Mouse (Mus musculus) intestine, embryonic 16.5 days (tissue): ENCODE data around the gene Sgsm1. TPM values are rescaled to one million over a fixed set of nuclear protein-coding genes. Genes with fewer than 3 reads are reported as not detected.

ENCODE experiments used
- ATAC-seq: fragments of 200-750 bp; cut with Nextera tagmentation; 2 replicates; pipeline ENCODE4 v1.8.0; 2017; ENCODE audit warnings: moderate TSS enrichment, moderate library complexity
- H3K27ac ChIP-seq: fragments of 300-500 bp; sonication (generic); 2 replicates; pipeline ENCODE4 v1.5.1; 2014; ENCODE audit warnings: mild to moderate bottlenecking, low read length
- H3K27me3 ChIP-seq: fragments of 300-500 bp; sonication (generic); replicated peaks from 2 replicates; pipeline ENCODE4 v1.6.1; 2014; ENCODE audit warnings: low read length, control low read depth, mixed read lengths; ENCODE audit not compliant: control insufficient read depth, insufficient read depth
- H3K36me3 ChIP-seq: fragments of 300-500 bp; sonication (generic); 2 replicates; pipeline ENCODE4 v1.6.1; 2014; ENCODE audit warnings: low read length, control low read depth; ENCODE audit not compliant: control insufficient read depth, insufficient read depth
- H3K4me1 ChIP-seq: fragments of 300-500 bp; sonication (generic); 2 replicates; pipeline ENCODE4 v1.6.1; 2014; ENCODE audit warnings: low read length, control low read depth, mixed read lengths; ENCODE audit not compliant: control insufficient read depth, insufficient read depth
- H3K4me2 ChIP-seq: fragments of 300-500 bp; sonication (generic); 2 replicates; pipeline ENCODE4 v1.6.1; 2014; ENCODE audit warnings: low read depth, low read length, control low read depth
- H3K4me3 ChIP-seq: fragments of 300-500 bp; sonication (generic); 2 replicates; pipeline ENCODE4 v1.5.1; 2014; ENCODE audit warnings: mild to moderate bottlenecking, low read length
- H3K9ac ChIP-seq: fragments of 300-500 bp; sonication (generic); 2 replicates; pipeline ENCODE4 v1.6.1; 2014; ENCODE audit warnings: low read depth, low read length
- H3K9me3 ChIP-seq: fragments of 300-500 bp; sonication (generic); 2 replicates; pipeline ENCODE4 v1.6.1; 2016; ENCODE audit warnings: low read length, control low read depth; ENCODE audit not compliant: control insufficient read depth
- WGBS: fragments of 180-500 bp; shearing (Covaris S2); extraction: QIAGEN DNeasy Blood & Tissue Kit; methylation state at CpG from one replicate; pipeline ENCODE4 v1.1.7; 2014; 5-methylcytosine and 5-hydroxymethylcytosine counted together
- polyA plus RNA-seq: library from polyadenylated mRNA; unstranded; fragments of >200 nt; fragmentation: Nextera tagmentation; extraction: Ambion mirVana; gene quantifications from 2 replicates; pipeline ENCODE4 v1.2.1, GENCODE M21; 2015

The Sgsm1 gene
- polyA plus RNA-seq, 1 experiment from 2014 or later = 10.3 TPM

GRCm38 (mm10) chr5:113301841-113302240 lies 8.7 kb downstream of the Sgsm1 start:
- 34% methylated on average over 13 of the region's 13 CpGs for WGBS
- no peak overlapping the region for H3K4me2 ChIP-seq
- no peak for ATAC-seq
- no peak overlapping the region for H3K9ac ChIP-seq
- H3K27ac ChIP-seq = no peak overlapping the region
- H3K4me3 ChIP-seq = no peak overlapping the region
- no peaks in the 10 kb centered on the region for H3K27me3 ChIP-seq
- H3K9me3 ChIP-seq = no peaks in the 10 kb centered on the region
- H3K4me1 ChIP-seq = peaks cover 23% of the 10 kb centered on the region
- no peaks in the 10 kb centered on the region for H3K36me3 ChIP-seq

- Histone ChIP-seq H3K9ac (no peak overlapping the region), H3K4me3 (0 out of 2 replicates have a peak overlapping the region, but pooled peaks have one; percentile 0), H3K4me1 (peaks cover 24% of the 10 kb centered on the region), H3K4me2 (peak overlapping the region; percentile 32), H3K27me3 (no peaks in the 10 kb centered on the region), H3K36me3 (no peaks in the 10 kb centered on the region), H3K9me3 (no peaks in the 10 kb centered on the region), H3K27ac (peak overlapping the region; percentile 60)
- peak; percentile 59 for ATAC-seq
- WGBS = 56% methylated on average over 22 of the region's 22 CpGs
Measured at GRCm38 (mm10) chr5:113300148-113300889, 10.3 kb downstream of the Sgsm1 start.

DNA sequence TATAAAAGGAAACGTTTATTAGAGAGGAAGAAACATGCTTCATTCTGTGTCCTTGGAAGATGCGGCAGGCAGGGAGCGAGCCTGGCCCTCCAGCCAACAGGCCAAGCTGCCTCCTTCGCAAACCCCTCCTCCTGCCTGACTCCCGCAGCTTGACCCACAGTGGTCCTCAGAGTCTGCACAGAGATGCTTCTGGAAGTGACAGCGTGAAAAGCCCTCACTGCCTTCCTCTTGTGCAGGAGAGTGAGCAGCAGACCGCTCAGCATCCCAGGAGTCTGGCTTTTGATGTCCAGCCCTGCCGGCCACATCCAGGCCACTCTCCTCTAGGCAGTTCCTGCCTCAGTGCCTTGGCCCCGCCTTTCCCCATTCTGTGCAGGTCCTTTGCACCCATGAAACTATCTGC lies 11.2 kb downstream of the Sgsm1 start:
- Histone ChIP-seq H3K27me3 (no peaks in the 10 kb centered on the region), H3K27ac (peak overlapping the region; percentile 60), H3K4me2 (peak overlapping the region; percentile 17; the same call in 1 of the 2 replicates), H3K4me3 (no peak overlapping the region), H3K9me3 (no peaks in the 10 kb centered on the region), H3K9ac (no peak overlapping the region), H3K4me1 (peaks cover 24% of the 10 kb centered on the region), H3K36me3 (no peaks in the 10 kb centered on the region)
- ATAC-seq = 0 out of 2 replicates have a peak, but pooled peaks have one; percentile 2
- 40% methylated on average over 9 of the region's 9 CpGs for WGBS

DNA sequence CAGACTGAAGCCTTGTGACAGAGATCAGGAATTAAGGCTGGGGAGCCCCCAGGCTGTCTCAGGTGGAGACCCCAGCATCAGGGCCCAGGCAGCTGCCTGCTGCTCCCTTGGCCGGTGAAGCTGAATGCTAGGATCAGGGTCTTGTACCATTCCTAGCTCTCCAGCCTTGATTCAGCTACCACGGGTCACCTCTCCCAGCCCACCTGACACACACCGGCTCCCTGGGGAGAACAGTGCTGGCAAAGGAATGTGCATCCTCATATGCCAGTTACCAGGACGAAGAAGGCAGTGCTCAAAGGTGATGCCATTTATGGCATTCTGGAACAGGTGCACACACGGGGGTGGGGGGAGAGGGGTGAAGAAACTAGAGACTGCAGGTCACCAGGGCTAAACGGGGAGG lies 11.8 kb downstream of the Sgsm1 start:
- Histone ChIP-seq H3K27me3 (no peaks in the 10 kb centered on the region), H3K4me1 (peaks cover 24% of the 10 kb centered on the region), H3K4me3 (no peak overlapping the region), H3K9ac (no peak overlapping the region), H3K4me2 (no peak overlapping the region), H3K27ac (no peak overlapping the region), H3K36me3 (no peaks in the 10 kb centered on the region), H3K9me3 (no peaks in the 10 kb centered on the region)
- 66% methylated on average over 6 of the region's 6 CpGs for WGBS
- no peak for ATAC-seq

DNA sequence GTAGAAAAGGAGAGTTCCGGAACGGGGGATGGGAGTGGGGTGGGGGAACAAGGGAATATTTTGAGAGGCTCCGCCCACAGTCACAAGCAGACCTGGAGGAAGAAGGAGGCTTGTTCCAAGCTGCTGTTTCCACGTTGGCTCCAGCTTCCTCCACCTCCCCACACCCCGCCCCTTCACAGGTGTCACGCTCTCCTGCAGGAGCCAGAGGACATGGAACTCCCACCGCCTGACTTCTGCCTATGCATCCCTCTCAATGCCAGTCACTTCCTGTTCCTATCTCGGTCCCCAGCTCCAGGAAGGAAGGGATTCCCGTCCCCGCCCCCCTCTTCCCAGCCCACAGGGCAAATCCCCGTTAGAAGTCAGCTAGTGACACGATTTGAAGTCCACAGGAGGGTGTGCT lies 12.5 kb downstream of the Sgsm1 start:
- H3K4me2 ChIP-seq = peak overlapping the region; percentile 14
- no peaks in the 10 kb centered on the region for H3K36me3 ChIP-seq
- 21% methylated on average over 12 of the region's 12 CpGs for WGBS
- no peak for ATAC-seq
- H3K27me3 ChIP-seq = no peaks in the 10 kb centered on the region
- H3K4me1 ChIP-seq = peaks cover 24% of the 10 kb centered on the region
- H3K9me3 ChIP-seq = no peaks in the 10 kb centered on the region
- no peak overlapping the region for H3K9ac ChIP-seq
- 0 out of 2 replicates have a peak overlapping the region, but pooled peaks have one; percentile 1 for H3K4me3 ChIP-seq
- H3K27ac ChIP-seq = peak overlapping the region; percentile 14; the same call in 1 of the 2 replicates

DNA sequence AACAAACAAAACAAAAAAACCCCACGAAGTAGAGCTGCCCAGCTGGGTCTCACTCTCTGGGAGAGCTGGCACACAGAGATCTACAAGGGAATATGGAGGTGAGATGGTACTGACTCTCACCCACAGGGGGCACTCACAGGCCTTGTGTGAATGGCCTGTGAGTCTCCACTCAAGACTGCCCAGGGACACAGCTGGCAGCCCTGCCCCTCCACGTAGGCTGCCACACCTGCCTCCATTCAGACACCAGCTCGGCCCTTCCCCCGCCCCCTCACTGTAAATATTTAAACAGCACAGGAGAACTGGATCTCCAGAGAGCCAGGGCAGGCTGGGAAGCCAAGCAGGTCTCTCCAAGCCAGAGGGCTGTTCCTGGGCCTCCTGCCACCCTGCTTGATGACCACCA lies 14.8 kb downstream of the Sgsm1 start:
- H3K27ac ChIP-seq = peak overlapping the region; percentile 60

GRCm38 (mm10) chr5:113294575-113294974 lies 16.0 kb downstream of the Sgsm1 start:
- WGBS = 80% methylated on average over 5 of the region's 5 CpGs
- Histone ChIP-seq H3K4me1 (peaks cover 18% of the 10 kb centered on the region), H3K9ac (no peak overlapping the region), H3K27ac (no peak overlapping the region), H3K27me3 (no peaks in the 10 kb centered on the region), H3K9me3 (no peaks in the 10 kb centered on the region), H3K4me2 (no peak overlapping the region), H3K4me3 (no peak overlapping the region), H3K36me3 (no peaks in the 10 kb centered on the region)
- no peak for ATAC-seq

More for the DNA sequence above, 14.8 kb downstream of the Sgsm1 start:
- 11% methylated on average over 4 of the region's 4 CpGs for WGBS
- no peak overlapping the region for H3K4me3 ChIP-seq
- H3K9me3 ChIP-seq = no peaks in the 10 kb centered on the region
- no peak overlapping the region for H3K4me2 ChIP-seq
- peak; percentile 90 for ATAC-seq
- H3K27me3 ChIP-seq = no peaks in the 10 kb centered on the region
- 0 out of 2 replicates have a peak overlapping the region, but pooled peaks have one; percentile 14 for H3K9ac ChIP-seq
- no peaks in the 10 kb centered on the region for H3K36me3 ChIP-seq
- peaks cover 24% of the 10 kb centered on the region for H3K4me1 ChIP-seq

DNA sequence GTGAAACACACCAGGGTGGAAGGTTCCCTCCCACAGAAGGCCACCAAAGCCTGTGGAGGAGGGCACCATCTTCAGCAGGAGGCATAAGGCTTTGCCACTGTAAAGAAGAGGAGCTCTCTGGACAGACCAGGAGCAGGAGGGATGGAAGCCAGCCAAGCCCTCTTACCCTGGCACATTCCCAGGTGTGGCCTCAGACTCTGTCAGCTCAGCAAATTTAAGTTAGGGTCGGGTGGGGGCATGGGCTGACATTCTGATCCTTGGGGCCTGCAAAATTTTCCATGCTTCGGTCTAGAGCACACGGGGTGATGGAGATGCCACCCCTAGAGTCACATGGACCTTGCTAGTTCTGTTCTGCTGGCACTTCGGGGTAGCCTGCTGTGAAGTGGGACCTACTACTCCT lies 17.1 kb downstream of the Sgsm1 start:
- Histone ChIP-seq H3K36me3 (no peaks in the 10 kb centered on the region), H3K4me2 (no peak overlapping the region), H3K4me1 (peaks cover 8% of the 10 kb centered on the region), H3K27me3 (peaks cover 4% of the 10 kb centered on the region), H3K9me3 (no peaks in the 10 kb centered on the region), H3K27ac (no peak overlapping the region), H3K4me3 (no peak overlapping the region), H3K9ac (no peak overlapping the region)
- ATAC-seq = no peak
- WGBS = 75% methylated on average over 4 of the region's 4 CpGs

- WGBS = 62% methylated on average over 8 of the region's 8 CpGs
- Histone ChIP-seq H3K4me2 (no peak overlapping the region), H3K4me3 (no peak overlapping the region), H3K27ac (no peak overlapping the region), H3K9ac (no peak overlapping the region), H3K9me3 (no peaks in the 10 kb centered on the region), H3K4me1 (peaks cover 4% of the 10 kb centered on the region; the same call in 1 of the 2 replicates), H3K36me3 (no peaks in the 10 kb centered on the region), H3K27me3 (peaks cover 10% of the 10 kb centered on the region)
- ATAC-seq = no peak
Measured at GRCm38 (mm10) chr5:113292832-113293231, 17.8 kb downstream of the Sgsm1 start.
